Mouse (Mus musculus) liver, embryonic 16.5 days (tissue): Measurements from ENCODE around the gene Gja1. TPM values are rescaled to one million over a fixed set of nuclear protein-coding genes. Genes with fewer than 3 reads are reported as not detected.

Experiments
- ATAC-seq: fragments of 200-750 bp; cut with Nextera tagmentation; 2 replicates; pipeline ENCODE4 v1.8.0; 2017; ENCODE audit warnings: low read depth, mild to moderate bottlenecking, moderate number of reproducible peaks, moderate library complexity
- H3K27ac ChIP-seq: fragments of 300-500 bp; sonication (generic); 2 replicates; pipeline ENCODE4 v1.5.1; 2014; ENCODE audit warnings: mild to moderate bottlenecking, low read length
- H3K27me3 ChIP-seq: fragments of 300-500 bp; sonication (generic); 2 replicates; pipeline ENCODE4 v1.6.1; 2014; ENCODE audit warnings: low read depth, low read length, mixed read lengths; ENCODE audit not compliant: control insufficient read depth, insufficient read depth
- H3K36me3 ChIP-seq: fragments of 300-500 bp; sonication (generic); 2 replicates; pipeline ENCODE4 v1.6.1; 2014; ENCODE audit warnings: mild to moderate bottlenecking; ENCODE audit not compliant: control insufficient read depth, insufficient read depth
- H3K4me1 ChIP-seq: fragments of 300-500 bp; sonication (generic); 2 replicates; pipeline ENCODE4 v1.6.1; 2014; ENCODE audit warnings: low read depth, low read length, mixed read lengths; ENCODE audit not compliant: control insufficient read depth
- H3K4me2 ChIP-seq: fragments of 300-500 bp; sonication (generic); 2 replicates; pipeline ENCODE4 v1.6.1; 2014; ENCODE audit warnings: low read depth, low read length, mixed read lengths
- H3K4me3 ChIP-seq: fragments of 300-500 bp; sonication (generic); 2 replicates; pipeline ENCODE4 v1.5.1; 2014; ENCODE audit warnings: low read depth, mild to moderate bottlenecking, low read length
- H3K9ac ChIP-seq: fragments of 300-500 bp; sonication (generic); 2 replicates; pipeline ENCODE4 v1.6.1; 2014; ENCODE audit warnings: low read depth, low read length
- H3K9me3 ChIP-seq: fragments of 300-500 bp; sonication (generic); replicated peaks from 2 replicates; pipeline ENCODE4 v1.6.1; 2016; ENCODE audit warnings: low read length; ENCODE audit not compliant: control insufficient read depth
- WGBS: fragments of 180-500 bp; shearing (Covaris S2); extraction: QIAGEN DNeasy Blood & Tissue Kit; methylation state at CpG from one replicate; pipeline ENCODE4 v1.1.7; 2014; ENCODE audit not compliant: insufficient replicate concordance; 5-methylcytosine and 5-hydroxymethylcytosine counted together
- polyA plus RNA-seq: library from polyadenylated mRNA; unstranded; fragments of >200 nt; fragmentation: Nextera tagmentation; extraction: Ambion mirVana; gene quantifications from 2 replicates; pipeline ENCODE4 v1.2.1, GENCODE M21; 2015

The Gja1 gene
- polyA plus RNA-seq, 1 experiment from 2014 or later = 4.6 TPM

GRCm38 (mm10) chr10:56405934-56406333 lies 28.8 kb downstream of the Gja1 start:
- Histone ChIP-seq H3K4me1 (no peaks in the 10 kb centered on the region), H3K9ac (no peak overlapping the region), H3K36me3 (no peaks in the 10 kb centered on the region), H3K4me3 (no peak overlapping the region), H3K9me3 (no peaks in the 10 kb centered on the region), H3K4me2 (no peak overlapping the region), H3K27me3 (no peaks in the 10 kb centered on the region), H3K27ac (no peak overlapping the region)
- 68% methylated on average over 9 of the region's 9 CpGs for WGBS
- ATAC-seq = no peak

- no peak overlapping the region for H3K9ac ChIP-seq
- H3K27ac ChIP-seq = no peak overlapping the region
- H3K36me3 ChIP-seq = no peaks in the 10 kb centered on the region
- no peaks in the 10 kb centered on the region for H3K27me3 ChIP-seq
- no peak for ATAC-seq
- no peak overlapping the region for H3K4me3 ChIP-seq
- WGBS = 61% methylated on average over 6 of the region's 6 CpGs
- no peaks in the 10 kb centered on the region for H3K9me3 ChIP-seq
- no peaks in the 10 kb centered on the region for H3K4me1 ChIP-seq
- H3K4me2 ChIP-seq = no peak overlapping the region
Measured at GRCm38 (mm10) chr10:56406386-56407130, 29.4 kb downstream of the Gja1 start.

- Histone ChIP-seq H3K4me1 (no peaks in the 10 kb centered on the region), H3K9ac (no peak overlapping the region), H3K4me3 (no peak overlapping the region), H3K27me3 (no peaks in the 10 kb centered on the region), H3K36me3 (no peaks in the 10 kb centered on the region), H3K9me3 (no peaks in the 10 kb centered on the region), H3K4me2 (no peak overlapping the region), H3K27ac (no peak overlapping the region)
- 54% methylated on average over 7 of the region's 7 CpGs for WGBS
- no peak for ATAC-seq
Measured at GRCm38 (mm10) chr10:56415894-56416570, 38.9 kb downstream of the Gja1 start.

- H3K4me1 ChIP-seq = no peaks in the 10 kb centered on the region
- H3K27me3 ChIP-seq = no peaks in the 10 kb centered on the region
- H3K4me2 ChIP-seq = no peak overlapping the region
- no peaks in the 10 kb centered on the region for H3K9me3 ChIP-seq
- no peak overlapping the region for H3K27ac ChIP-seq
- WGBS = 48% methylated on average over 4 of the region's 4 CpGs
- ATAC-seq = no peak
- H3K4me3 ChIP-seq = no peak overlapping the region
- H3K9ac ChIP-seq = no peak overlapping the region
- H3K36me3 ChIP-seq = no peaks in the 10 kb centered on the region
Measured at GRCm38 (mm10) chr10:56422518-56422917, 45.4 kb downstream of the Gja1 start.

- WGBS = 58% methylated on average over 15 of the region's 15 CpGs
- Histone ChIP-seq H3K27ac (no peak overlapping the region), H3K4me1 (no peaks in the 10 kb centered on the region), H3K9ac (no peak overlapping the region), H3K4me2 (no peak overlapping the region), H3K9me3 (no peaks in the 10 kb centered on the region), H3K27me3 (no peaks in the 10 kb centered on the region), H3K4me3 (no peak overlapping the region), H3K36me3 (no peaks in the 10 kb centered on the region)
- ATAC-seq = no peak
Measured at GRCm38 (mm10) chr10:56425016-56425798, 48.1 kb downstream of the Gja1 start.

GRCm38 (mm10) chr10:56426369-56426768 lies 49.2 kb downstream of the Gja1 start:
- no peaks in the 10 kb centered on the region for H3K9me3 ChIP-seq
- no peak overlapping the region for H3K9ac ChIP-seq
- H3K4me2 ChIP-seq = no peak overlapping the region
- no peak overlapping the region for H3K4me3 ChIP-seq
- no peak for ATAC-seq
- no peaks in the 10 kb centered on the region for H3K27me3 ChIP-seq
- 51% methylated on average over 4 of the region's 4 CpGs for WGBS
- H3K36me3 ChIP-seq = no peaks in the 10 kb centered on the region
- no peak overlapping the region for H3K27ac ChIP-seq
- H3K4me1 ChIP-seq = no peaks in the 10 kb centered on the region

GRCm38 (mm10) chr10:56427382-56427781 lies 50.3 kb downstream of the Gja1 start:
- no peak overlapping the region for H3K4me3 ChIP-seq
- H3K36me3 ChIP-seq = no peaks in the 10 kb centered on the region
- no peaks in the 10 kb centered on the region for H3K27me3 ChIP-seq
- no peak overlapping the region for H3K27ac ChIP-seq
- no peak overlapping the region for H3K9ac ChIP-seq
- H3K4me1 ChIP-seq = no peaks in the 10 kb centered on the region
- H3K4me2 ChIP-seq = no peak overlapping the region
- WGBS = 41% methylated on average over 2 of the region's 2 CpGs
- ATAC-seq = no peak
- H3K9me3 ChIP-seq = no peaks in the 10 kb centered on the region

GRCm38 (mm10) chr10:56427827-56428226 lies 50.7 kb downstream of the Gja1 start:
- no peak overlapping the region for H3K27ac ChIP-seq
- no peak overlapping the region for H3K4me3 ChIP-seq
- no peaks in the 10 kb centered on the region for H3K9me3 ChIP-seq
- no peak overlapping the region for H3K9ac ChIP-seq
- no peaks in the 10 kb centered on the region for H3K36me3 ChIP-seq
- ATAC-seq = no peak
- H3K4me1 ChIP-seq = no peaks in the 10 kb centered on the region
- WGBS = 53% methylated on average over 2 of the region's 2 CpGs
- no peak overlapping the region for H3K4me2 ChIP-seq
- no peaks in the 10 kb centered on the region for H3K27me3 ChIP-seq

GRCm38 (mm10) chr10:56429011-56429410 lies 51.9 kb downstream of the Gja1 start:
- H3K9ac ChIP-seq = no peak overlapping the region
- no peak overlapping the region for H3K4me2 ChIP-seq
- H3K27ac ChIP-seq = no peak overlapping the region
- WGBS = 65% methylated on average over 5 of the region's 5 CpGs
- no peaks in the 10 kb centered on the region for H3K36me3 ChIP-seq
- no peak overlapping the region for H3K4me3 ChIP-seq
- no peaks in the 10 kb centered on the region for H3K4me1 ChIP-seq
- H3K27me3 ChIP-seq = no peaks in the 10 kb centered on the region
- no peaks in the 10 kb centered on the region for H3K9me3 ChIP-seq
- ATAC-seq = no peak
